Mouse (Mus musculus): ENCODE data around the gene Auts2. TPM values are rescaled to one million over a fixed set of nuclear protein-coding genes. Genes with fewer than 3 reads are reported as not detected.

Gene Auts2
- total and polyA plus RNA-seq, 2 experiments from 2014 or later: 6.8 to 12.1 TPM

- Histone ChIP-seq H3K36me3 (replicated peaks; ENCODE audit: control insufficient read depth, insufficient read depth, low read length) (no peaks in the 10 kb centered on the region), H3K27me3 (ENCODE audit: control insufficient read depth, insufficient read depth, low read length) (no peaks in the 10 kb centered on the region), H3K4me2 (ENCODE audit: low read depth, low read length) (no peak overlapping the region), H3K4me3 (ENCODE audit: low read depth, low read length) (no peak overlapping the region), H3K4me1 (ENCODE audit: control insufficient read depth, insufficient read depth) (no peaks in the 10 kb centered on the region), H3K9ac (replicated peaks; ENCODE audit: low read depth, low read length) (no peak overlapping the region), H3K9me3 (replicated peaks; ENCODE audit: control insufficient read depth, low read length) (no peaks in the 10 kb centered on the region), H3K27ac (ENCODE audit: low read depth) (no peak overlapping the region)
- ATAC-seq (ENCODE audit: insufficient read depth, low read depth) (0 out of 2 replicates have a peak, but pooled peaks have one; percentile 24), DNase-seq (ENCODE audit: low spot score) (peak; percentile 29)
- TF ChIP-seq CTCF (IDR thresholded peaks at IDR 0.05; ENCODE audit: low read depth): no peak
- no peak for TF ChIP-seq EP300 (IDR thresholded peaks at IDR 0.05; ENCODE audit: low read depth)
- WGBS: 59% methylated on average over 9 of the region's 9 CpGs
These were observed 381.6 kb downstream of the Auts2 start for GRCm38 (mm10) chr5:132161338-132162205.

GRCm38 (mm10) chr5:132144181-132144580 lies 399.0 kb downstream of the Auts2 start:
- TF ChIP-seq CTCF (IDR thresholded peaks at IDR 0.05; ENCODE audit: low read depth) (no peak), EP300 (IDR thresholded peaks at IDR 0.05; ENCODE audit: low read depth) (no peak)
- ATAC-seq (ENCODE audit: insufficient read depth, low read depth): no peak
- H3K4me1 ChIP-seq (ENCODE audit: control insufficient read depth, insufficient read depth): no peaks in the 10 kb centered on the region
- WGBS: 84% methylated on average over 4 of the region's 4 CpGs
- no peak overlapping the region for H3K27ac ChIP-seq (ENCODE audit: low read depth)
- H3K9me3 ChIP-seq (replicated peaks; ENCODE audit: control insufficient read depth, low read length): no peaks in the 10 kb centered on the region
- no peaks in the 10 kb centered on the region for H3K36me3 ChIP-seq (replicated peaks; ENCODE audit: control insufficient read depth, insufficient read depth, low read length)
- no peak for DNase-seq (ENCODE audit: low spot score)
- H3K4me2 ChIP-seq (ENCODE audit: low read depth, low read length): no peak overlapping the region
- H3K4me3 ChIP-seq (ENCODE audit: low read depth, low read length): no peak overlapping the region
- no peak overlapping the region for H3K9ac ChIP-seq (replicated peaks; ENCODE audit: low read depth, low read length)
- H3K27me3 ChIP-seq (ENCODE audit: control insufficient read depth, insufficient read depth, low read length): no peaks in the 10 kb centered on the region

- Histone ChIP-seq H3K4me3 (ENCODE audit: low read depth, low read length) (no peak overlapping the region), H3K36me3 (replicated peaks; ENCODE audit: control insufficient read depth, insufficient read depth, low read length) (no peaks in the 10 kb centered on the region), H3K9ac (replicated peaks; ENCODE audit: low read depth, low read length) (no peak overlapping the region), H3K4me2 (ENCODE audit: low read depth, low read length) (no peak overlapping the region), H3K27me3 (ENCODE audit: control insufficient read depth, insufficient read depth, low read length) (no peaks in the 10 kb centered on the region), H3K4me1 (ENCODE audit: control insufficient read depth, insufficient read depth) (no peaks in the 10 kb centered on the region), H3K9me3 (replicated peaks; ENCODE audit: control insufficient read depth, low read length) (no peaks in the 10 kb centered on the region), H3K27ac (ENCODE audit: low read depth) (no peak overlapping the region)
- WGBS: 72% methylated on average over 4 of the region's 4 CpGs
- no peak for ATAC-seq (ENCODE audit: insufficient read depth, low read depth)
- DNase-seq (ENCODE audit: low spot score): no peak
- TF ChIP-seq EP300 (IDR thresholded peaks at IDR 0.05; ENCODE audit: low read depth) (no peak), CTCF (IDR thresholded peaks at IDR 0.05; ENCODE audit: low read depth) (no peak)
These were observed 402.3 kb downstream of the Auts2 start for GRCm38 (mm10) chr5:132140816-132141215.

- Histone ChIP-seq H3K4me3 (ENCODE audit: low read depth, low read length) (no peak overlapping the region), H3K4me2 (ENCODE audit: low read depth, low read length) (no peak overlapping the region), H3K4me1 (ENCODE audit: control insufficient read depth, insufficient read depth) (peaks cover 6% of the 10 kb centered on the region), H3K36me3 (replicated peaks; ENCODE audit: control insufficient read depth, insufficient read depth, low read length) (no peaks in the 10 kb centered on the region), H3K27me3 (ENCODE audit: control insufficient read depth, insufficient read depth, low read length) (no peaks in the 10 kb centered on the region), H3K9me3 (replicated peaks; ENCODE audit: control insufficient read depth, low read length) (no peaks in the 10 kb centered on the region), H3K9ac (replicated peaks; ENCODE audit: low read depth, low read length) (no peak overlapping the region), H3K27ac (ENCODE audit: low read depth) (no peak overlapping the region)
- no peak for DNase-seq (ENCODE audit: low spot score)
- TF ChIP-seq CTCF (IDR thresholded peaks at IDR 0.05; ENCODE audit: low read depth) (no peak), EP300 (IDR thresholded peaks at IDR 0.05; ENCODE audit: low read depth) (no peak)
- no peak for ATAC-seq (ENCODE audit: insufficient read depth, low read depth)
- 55% methylated on average over 7 of the region's 7 CpGs for WGBS
These were observed 407.0 kb downstream of the Auts2 start for GRCm38 (mm10) chr5:132135941-132136663.

GRCm38 (mm10) chr5:132131948-132132347 lies 411.2 kb downstream of the Auts2 start:
- WGBS: 50% methylated on average over 3 of the region's 3 CpGs
- DNase-seq (ENCODE audit: low spot score): no peak
- Histone ChIP-seq H3K4me1 (ENCODE audit: control insufficient read depth, insufficient read depth) (peaks cover 11% of the 10 kb centered on the region), H3K9me3 (replicated peaks; ENCODE audit: control insufficient read depth, low read length) (no peaks in the 10 kb centered on the region), H3K4me2 (ENCODE audit: low read depth, low read length) (no peak overlapping the region), H3K4me3 (ENCODE audit: low read depth, low read length) (no peak overlapping the region), H3K27ac (ENCODE audit: low read depth) (no peak overlapping the region), H3K9ac (replicated peaks; ENCODE audit: low read depth, low read length) (no peak overlapping the region), H3K36me3 (replicated peaks; ENCODE audit: control insufficient read depth, insufficient read depth, low read length) (no peaks in the 10 kb centered on the region), H3K27me3 (ENCODE audit: control insufficient read depth, insufficient read depth, low read length) (no peaks in the 10 kb centered on the region)
- no peak for TF ChIP-seq EP300 (IDR thresholded peaks at IDR 0.05; ENCODE audit: low read depth)
- TF ChIP-seq CTCF (IDR thresholded peaks at IDR 0.05; ENCODE audit: low read depth): no peak
- ATAC-seq (ENCODE audit: insufficient read depth, low read depth): no peak
